Mouse (Mus musculus) intestine, embryonic 15.5 days (tissue): ENCODE results near the gene Hist1h2bc. TPM values are rescaled to one million over a fixed set of nuclear protein-coding genes. Genes with fewer than 3 reads are reported as not detected.
A peak's percentile ranks its signal among the peaks of the same experiment; 100 is the strongest.

Experiments
- ATAC-seq: fragments of 200-750 bp; cut with Nextera tagmentation; 2 replicates; pipeline ENCODE4 v1.8.0; 2017; ENCODE audit warnings: moderate TSS enrichment, moderate library complexity
- H3K27ac ChIP-seq: fragments of 300-500 bp; sonication (generic); 2 replicates; pipeline ENCODE4 v1.5.1; 2015; ENCODE audit warnings: mild to moderate bottlenecking, inconsistent platforms
- H3K27me3 ChIP-seq: fragments of 300-500 bp; sonication (generic); replicated peaks from 2 replicates; pipeline ENCODE4 v1.6.1; 2015; ENCODE audit warnings: inconsistent platforms
- H3K36me3 ChIP-seq: fragments of 300-500 bp; sonication (generic); 2 replicates; pipeline ENCODE4 v1.6.1; 2015; ENCODE audit warnings: inconsistent platforms
- H3K4me1 ChIP-seq: fragments of 300-500 bp; sonication (generic); replicated peaks from 2 replicates; pipeline ENCODE4 v1.6.1; 2015; ENCODE audit warnings: inconsistent platforms
- H3K4me2 ChIP-seq: fragments of 300-500 bp; sonication (generic); replicated peaks from 2 replicates; pipeline ENCODE4 v1.6.1; 2015; ENCODE audit warnings: mild to moderate bottlenecking, inconsistent platforms
- H3K4me3 ChIP-seq: fragments of 300-500 bp; sonication (generic); replicated peaks from 2 replicates; pipeline ENCODE4 v1.5.1; 2015; ENCODE audit warnings: inconsistent platforms
- H3K9ac ChIP-seq: fragments of 300-500 bp; sonication (generic); 2 replicates; pipeline ENCODE4 v1.6.1; 2015; ENCODE audit warnings: inconsistent platforms
- H3K9me3 ChIP-seq: fragments of 300-500 bp; sonication (generic); 2 replicates; pipeline ENCODE4 v1.6.1; 2016; ENCODE audit warnings: inconsistent platforms
- WGBS: fragments of 180-500 bp; shearing (Covaris S2); methylation state at CpG from one replicate; pipeline ENCODE4 v1.1.7; 2015; 5-methylcytosine and 5-hydroxymethylcytosine counted together
- polyA plus RNA-seq: library from polyadenylated mRNA; unstranded; fragments of >200 nt; fragmentation: Nextera tagmentation; extraction: Ambion mirVana; gene quantifications from 2 replicates; pipeline ENCODE4 v1.2.1, GENCODE M21; 2015

Hist1h2bc gene
- polyA plus RNA-seq, 1 experiment from 2014 or later, result 79.3 TPM

DNA sequence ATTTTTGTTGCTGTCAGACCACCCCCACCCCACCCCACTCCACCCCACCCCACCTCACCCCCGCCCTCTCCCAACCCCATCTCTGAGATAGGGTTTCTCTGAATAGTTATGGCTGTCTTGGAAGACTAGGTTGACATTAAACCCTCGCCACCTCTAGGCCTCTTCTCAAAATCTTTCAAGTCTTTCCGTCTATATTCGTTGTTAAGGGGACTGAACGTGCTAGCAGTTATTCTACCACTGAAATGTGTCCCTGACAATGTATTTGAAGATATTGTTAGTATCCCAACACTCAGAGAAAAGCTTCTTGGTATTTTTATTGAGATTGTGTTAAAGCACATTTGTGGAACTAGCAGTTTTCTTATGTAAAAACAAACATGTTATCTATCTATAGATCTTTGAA lies 56.9 kb downstream of the Hist1h2bc start:
- no peaks in the 10 kb centered on the region for H3K27me3 ChIP-seq
- ATAC-seq, result no peak
- H3K9ac ChIP-seq, result no peak overlapping the region
- H3K4me2 ChIP-seq, result peak overlapping the region; percentile 94
- H3K9me3 ChIP-seq, result no peaks in the 10 kb centered on the region
- WGBS, result 63% methylated on average over 5 of the region's 5 CpGs
- H3K4me1 ChIP-seq, result no peaks in the 10 kb centered on the region
- H3K4me3 ChIP-seq, result no peak overlapping the region
- H3K27ac ChIP-seq, result no peak overlapping the region
- no peaks in the 10 kb centered on the region for H3K36me3 ChIP-seq

DNA sequence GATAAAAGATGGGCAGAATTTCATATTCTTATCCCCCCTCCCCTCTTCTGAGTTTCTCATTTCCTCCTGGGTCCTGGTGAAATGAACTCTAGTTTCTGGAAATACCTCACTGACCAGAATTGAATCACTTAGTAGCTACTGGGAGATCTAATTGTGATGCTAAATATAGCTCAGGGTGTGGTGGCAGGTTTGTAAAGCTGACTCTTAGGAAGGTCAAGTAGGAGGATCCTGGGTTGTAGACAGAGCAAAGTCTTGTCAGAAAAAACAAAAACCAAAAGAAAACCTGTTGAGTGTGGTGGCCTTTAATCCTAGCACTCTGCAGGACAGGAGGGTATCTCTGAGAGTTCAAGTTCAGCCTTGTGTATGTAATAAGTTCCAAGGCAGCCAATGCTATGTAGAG lies 58.0 kb downstream of the Hist1h2bc start:
- no peaks in the 10 kb centered on the region for H3K27me3 ChIP-seq
- ATAC-seq, result no peak
- H3K36me3 ChIP-seq, result no peaks in the 10 kb centered on the region
- H3K27ac ChIP-seq, result peak overlapping the region; percentile 51; the same call in 1 of the 2 replicates
- no peak overlapping the region for H3K4me3 ChIP-seq
- H3K9me3 ChIP-seq, result no peaks in the 10 kb centered on the region
- no peak overlapping the region for H3K9ac ChIP-seq
- no peaks in the 10 kb centered on the region for H3K4me1 ChIP-seq
- no peak overlapping the region for H3K4me2 ChIP-seq

Other genes with a start within 250 kb of the Hist1h2bc start
- 0.08 and 0.11 TPM in 2 replicates for gene Btn1a1, start 218.3 kb upstream of the Hist1h2bc start, polyA plus RNA-seq
- 0.16 and 0.23 TPM in 2 replicates for gene Btn2a2, start 195.3 kb upstream of the Hist1h2bc start, polyA plus RNA-seq
- 4.6 and 4.8 TPM in 2 replicates for gene Hist1h4h, start 153.1 kb upstream of the Hist1h2bc start, polyA plus RNA-seq
- 6.7 TPM in 1 of 2 replicates, not detected in the other for gene Hist1h2af, start 150.3 kb upstream of the Hist1h2bc start, polyA plus RNA-seq
- 6.1 and 6.2 TPM in 2 replicates for gene Hist1h3g, start 148.8 kb upstream of the Hist1h2bc start, polyA plus RNA-seq
- gene Hist1h2bh, start 140.8 kb upstream of the Hist1h2bc start, polyA plus RNA-seq, result 1.1 and 1.3 TPM in 2 replicates
- 0.45 and 0.97 TPM in 2 replicates for gene Hist1h3f, start 140.1 kb upstream of the Hist1h2bc start, polyA plus RNA-seq
- 0.88 and 1.0 TPM in 2 replicates for gene Hist1h4f, start 132.6 kb upstream of the Hist1h2bc start, polyA plus RNA-seq
- gene Hist1h1d, start 130.9 kb upstream of the Hist1h2bc start, polyA plus RNA-seq, result 0.46 and 0.64 TPM in 2 replicates
- gene Hist1h3e, start 121.8 kb upstream of the Hist1h2bc start, polyA plus RNA-seq, result 3.5 and 4.3 TPM in 2 replicates
- gene Hist1h2ae, start 113.0 kb upstream of the Hist1h2bc start, polyA plus RNA-seq, result 76.9 and 89.5 TPM in 2 replicates
- 7.1 and 11.5 TPM in 2 replicates for gene Hist1h2bg, start 112.8 kb upstream of the Hist1h2bc start, polyA plus RNA-seq
- 4.2 and 4.5 TPM in 2 replicates for gene Hist1h2bf, start 110.0 kb upstream of the Hist1h2bc start, polyA plus RNA-seq
- gene Hist1h2ad, start 109.8 kb upstream of the Hist1h2bc start, polyA plus RNA-seq, result 1.8 and 3.0 TPM in 2 replicates
- gene Hist1h3d, start 108.4 kb upstream of the Hist1h2bc start, polyA plus RNA-seq, result 5.2 and 6.2 TPM in 2 replicates
- gene Hist1h4d, start 102.6 kb upstream of the Hist1h2bc start, polyA plus RNA-seq, result 98.7 and 101 TPM in 2 replicates
- gene Hist1h2be, start 63.1 kb upstream of the Hist1h2bc start, polyA plus RNA-seq, result 1.6 and 2.0 TPM in 2 replicates
- 17.6 and 21.2 TPM in 2 replicates for gene Hist1h1e, start 61.6 kb upstream of the Hist1h2bc start, polyA plus RNA-seq
- 1.3 and 1.5 TPM in 2 replicates for gene Hist1h2ac, start 251 bp upstream of the Hist1h2bc start, polyA plus RNA-seq
- not detected in 2 replicates for gene Hist1h1t, start 11.6 kb downstream of the Hist1h2bc start, polyA plus RNA-seq
- gene Hist1h4c, start 14.3 kb downstream of the Hist1h2bc start, polyA plus RNA-seq, result 4.7 and 5.7 TPM in 2 replicates
- 6.4 and 7.9 TPM in 2 replicates for gene Hfe, start 26.7 kb downstream of the Hist1h2bc start, polyA plus RNA-seq
- 32.4 and 36.0 TPM in 2 replicates for gene Hist1h1c, start 54.6 kb downstream of the Hist1h2bc start, polyA plus RNA-seq
- gene Hist1h3c, start 61.4 kb downstream of the Hist1h2bc start, polyA plus RNA-seq, result 4.4 and 7.7 TPM in 2 replicates
- 2.4 and 3.8 TPM in 2 replicates for gene Hist1h2bb, start 62.5 kb downstream of the Hist1h2bc start, polyA plus RNA-seq
- gene Hist1h2ab, start 66.9 kb downstream of the Hist1h2bc start, polyA plus RNA-seq, result 39.8 and 44.9 TPM in 2 replicates
- gene Hist1h3b, start 68.1 kb downstream of the Hist1h2bc start, polyA plus RNA-seq, result 6.4 and 9.2 TPM in 2 replicates
- 3.8 and 5.5 TPM in 2 replicates for gene Hist1h4b, start 72.8 kb downstream of the Hist1h2bc start, polyA plus RNA-seq
- 0.48 and 1.3 TPM in 2 replicates for gene Hist1h4a, start 77.0 kb downstream of the Hist1h2bc start, polyA plus RNA-seq
- gene Hist1h3a, start 78.2 kb downstream of the Hist1h2bc start, polyA plus RNA-seq, result 4.3 and 6.4 TPM in 2 replicates
- gene Hist1h1a, start 79.5 kb downstream of the Hist1h2bc start, polyA plus RNA-seq, result 1.2 and 2.2 TPM in 2 replicates
- gene Trim38, start 85.7 kb downstream of the Hist1h2bc start, polyA plus RNA-seq, result not detected in 2 replicates
- 0.10 TPM in 1 of 2 replicates, not detected in the other for gene Slc17a2, start 122.8 kb downstream of the Hist1h2bc start, polyA plus RNA-seq
- gene Slc17a3, start 155.2 kb downstream of the Hist1h2bc start, polyA plus RNA-seq, result 0.13 and 0.35 TPM in 2 replicates
- 0.35 and 0.55 TPM in 2 replicates for gene Slc17a1, start 183.6 kb downstream of the Hist1h2bc start, polyA plus RNA-seq
- 17.0 and 19.6 TPM in 2 replicates for gene Slc17a4, start 230.8 kb downstream of the Hist1h2bc start, polyA plus RNA-seq
- gene Hist1h2ba, start 250.0 kb downstream of the Hist1h2bc start, polyA plus RNA-seq, result not detected in 2 replicates